Mouse (Mus musculus) spleen, adult 2 months (tissue): ENCODE data around the gene Lef1. TPM values are rescaled to one million over a fixed set of nuclear protein-coding genes. Genes with fewer than 3 reads are reported as not detected.

Experiments used
- DNase-seq, 2 experiments: peaks; one replicate each; pipeline versions ENCODE4 v3.0.0 to v3.0.0-alpha.2; 2012 to 2021; ENCODE audit warnings: low spot score in 2 of 2, low read depth in 1 of 2
- H3K27ac ChIP-seq: fragments of 200-500 bp; 2 replicates; pipeline ENCODE4 v1.5.1; 2012; ENCODE audit warnings: low read length, inconsistent platforms; ENCODE audit not compliant: insufficient read depth
- H3K27me3 ChIP-seq: fragments of 200-500 bp; 2 replicates; pipeline ENCODE4 v1.6.1; 2012; ENCODE audit warnings: mild to moderate bottlenecking, moderate library complexity, low read length, inconsistent platforms; ENCODE audit not compliant: control insufficient read depth, insufficient read depth
- H3K36me3 ChIP-seq: fragments of 200-500 bp; 2 replicates; pipeline ENCODE4 v1.6.1; 2012; ENCODE audit warnings: mild to moderate bottlenecking, low read length, inconsistent platforms; ENCODE audit not compliant: control insufficient read depth, insufficient read depth
- H3K4me1 ChIP-seq: fragments of 200-500 bp; 2 replicates; pipeline ENCODE4 v1.6.1; 2011; ENCODE audit warnings: inconsistent platforms; ENCODE audit not compliant: control insufficient read depth, insufficient read depth, insufficient read length
- H3K4me3 ChIP-seq: fragments of 200-500 bp; 2 replicates; pipeline ENCODE4 v1.5.1; 2011; ENCODE audit warnings: mild to moderate bottlenecking, inconsistent platforms; ENCODE audit not compliant: insufficient read depth, insufficient read length; ENCODE audit errors: extremely low read depth
- CTCF ChIP-seq: fragments of 200-500 bp; IDR thresholded peaks from 2 replicates; pipeline ENCODE4 v1.5.1; 2011; ENCODE audit warnings: mild to moderate bottlenecking, inconsistent platforms; ENCODE audit not compliant: insufficient read depth, insufficient read length, insufficient replicate concordance; ENCODE audit errors: extremely low read depth
- POLR2A ChIP-seq: fragments of 200-500 bp; IDR thresholded peaks from 2 replicates; pipeline ENCODE4 v1.6.1; 2011; ENCODE audit warnings: low read depth, low read length, inconsistent platforms
- WGBS: fragments of 180-500 bp; shearing (Covaris S2); methylation state at CpG from one replicate; pipeline ENCODE4 v1.1.7; 2018; 5-methylcytosine and 5-hydroxymethylcytosine counted together
- polyA plus RNA-seq: library from polyadenylated mRNA; depleted of rRNA; stranded (reverse); fragments of >200 nt; gene quantifications from 2 replicates; pipeline ENCODE4 v1.2.3, GENCODE M21; 2012

Gene Lef1
- polyA plus RNA-seq, 1 experiment, result 50.9 TPM

DNA sequence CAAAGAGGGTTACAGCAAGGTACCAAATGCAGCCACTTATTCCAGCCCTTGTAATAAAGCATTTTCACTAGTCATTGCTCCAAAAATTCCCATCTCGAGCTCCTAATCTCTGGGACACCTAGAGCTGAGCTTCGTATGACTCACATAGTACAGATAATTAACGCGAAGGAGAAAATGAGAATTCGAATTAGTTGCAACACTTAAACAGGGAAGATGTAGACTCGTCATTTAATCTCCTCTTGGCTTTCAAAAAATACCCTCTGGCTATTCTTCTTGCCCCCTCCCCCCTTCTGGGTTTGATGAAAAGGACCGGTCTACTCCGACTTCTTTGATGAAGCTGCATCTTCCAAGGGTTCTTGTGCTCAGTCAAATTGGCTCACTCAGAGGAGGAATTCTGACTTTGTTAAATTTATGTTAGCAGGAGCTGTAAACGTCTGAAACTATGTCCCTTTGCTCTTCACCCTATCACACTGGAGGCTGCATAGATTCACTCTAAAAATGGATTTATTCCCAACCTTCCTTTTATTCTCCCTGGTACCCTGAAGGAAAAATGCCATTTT lies 2.1 kb upstream of the Lef1 start:
- Histone ChIP-seq H3K36me3 (no peaks in the 10 kb centered on the region), H3K4me1 (peaks cover 27% of the 10 kb centered on the region; the same call in 1 of the 2 replicates), H3K27ac (no peak overlapping the region), H3K4me3 (no peak overlapping the region), H3K27me3 (peaks cover 38% of the 10 kb centered on the region)
- 5% methylated on average over 9 of the region's 9 CpGs for whole genome bisulfite sequencing
- no peak for TF ChIP-seq POLR2A
- no peak for TF ChIP-seq CTCF
- no peak for DNase-seq

DNA sequence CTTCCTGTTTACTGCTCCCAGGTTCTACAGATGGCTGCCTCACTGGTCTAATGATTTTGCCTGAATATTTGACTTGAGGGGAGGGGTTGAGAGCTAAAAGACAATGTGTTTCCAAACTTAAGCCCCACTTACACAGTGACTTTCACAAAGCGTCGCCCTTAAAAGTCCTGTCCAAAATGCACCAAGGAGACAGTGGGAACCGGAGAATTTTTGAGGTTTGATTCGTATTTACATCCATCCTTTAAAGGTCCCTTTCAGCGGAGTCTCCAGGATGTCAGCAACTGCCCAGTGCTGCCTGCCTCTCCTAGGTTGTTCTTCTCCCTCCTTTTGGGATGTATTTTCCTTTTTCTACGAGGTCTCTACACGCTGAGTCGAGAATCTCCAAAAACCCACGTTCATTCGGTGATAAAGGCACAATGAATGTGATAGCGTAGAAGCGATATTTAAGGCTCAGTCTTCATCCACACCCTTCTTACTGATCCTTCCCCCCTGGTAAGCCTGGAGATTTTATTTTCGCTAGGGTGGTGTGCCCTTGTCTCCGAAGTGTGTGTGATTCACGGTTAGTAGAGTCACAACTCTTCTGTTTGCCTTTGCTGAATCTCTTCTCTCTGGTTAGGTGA lies 1.1 kb upstream of the Lef1 start:
- DNase-seq, result no peak
- peaks cover 27% of the 10 kb centered on the region; the same call in 1 of the 2 replicates for H3K4me1 ChIP-seq
- H3K36me3 ChIP-seq, result no peaks in the 10 kb centered on the region
- H3K4me3 ChIP-seq, result peak overlapping the region; percentile 9; the same call in 1 of the 2 replicates
- no peak overlapping the region for H3K27ac ChIP-seq
- H3K27me3 ChIP-seq, result peaks cover 38% of the 10 kb centered on the region
- TF ChIP-seq POLR2A (no peak), CTCF (no peak)
- WGBS, result 4% methylated on average over 15 of the region's 15 CpGs

DNA sequence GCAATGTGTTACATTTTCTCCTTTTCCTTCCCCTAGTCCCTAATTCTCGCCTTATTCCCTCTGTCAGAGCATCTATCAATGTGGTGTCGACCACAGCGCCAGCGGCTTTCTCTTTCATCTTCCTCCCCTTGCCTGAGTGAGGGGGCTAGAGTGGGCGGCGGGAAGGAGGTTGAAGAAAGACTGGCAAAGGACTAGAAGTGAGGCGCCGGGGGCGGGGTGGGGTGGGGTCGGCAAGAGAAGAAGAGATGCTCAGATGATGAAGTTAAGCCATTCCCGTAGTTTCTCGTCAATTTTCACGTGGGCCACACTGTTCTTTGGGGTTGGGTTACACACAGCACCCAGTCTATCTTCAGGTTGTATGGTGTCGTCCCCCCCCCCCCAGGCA lies 593 bp upstream of the Lef1 start:
- no peak for DNase-seq
- Histone ChIP-seq H3K36me3 (no peaks in the 10 kb centered on the region), H3K4me3 (peak overlapping the region; percentile 72; the same call in 1 of the 2 replicates), H3K4me1 (peaks cover 27% of the 10 kb centered on the region; the same call in 1 of the 2 replicates), H3K27ac (no peak overlapping the region), H3K27me3 (peaks cover 38% of the 10 kb centered on the region)
- 1% methylated on average over 14 of the region's 14 CpGs for WGBS
- TF ChIP-seq CTCF, result no peak
- no peak for TF ChIP-seq POLR2A

DNA sequence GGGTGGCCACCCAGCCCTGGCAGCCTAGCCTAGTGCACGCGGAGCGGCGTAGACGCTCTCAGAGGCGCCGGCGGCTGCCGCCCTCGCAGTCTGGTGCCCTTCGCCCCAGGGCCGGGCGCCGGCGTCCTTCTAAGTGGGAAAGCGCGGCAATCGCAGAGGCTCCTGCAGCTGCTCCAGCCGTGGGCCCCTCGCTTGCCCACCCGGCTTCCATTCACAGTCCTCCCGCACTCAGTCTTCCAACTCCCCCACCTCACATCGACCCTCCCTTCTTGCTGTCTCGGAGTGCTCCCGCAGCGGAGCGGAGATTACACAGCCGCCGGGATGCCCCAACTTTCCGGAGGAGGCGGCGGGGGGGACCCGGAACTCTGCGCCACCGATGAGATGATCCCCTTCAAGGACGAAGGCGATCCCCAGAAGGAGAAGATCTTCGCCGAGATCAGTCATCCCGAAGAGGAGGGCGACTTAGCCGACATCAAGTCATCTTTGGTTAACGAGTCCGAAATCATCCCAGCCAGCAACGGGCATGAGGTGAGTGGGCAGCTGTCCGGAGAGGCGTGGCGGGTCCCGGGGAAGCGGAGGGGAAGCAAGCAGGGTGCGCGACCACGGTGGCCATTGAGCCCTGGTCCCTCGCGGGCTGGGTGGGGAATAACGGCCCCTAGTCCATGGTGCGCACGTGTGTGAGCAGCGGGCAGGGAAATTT lies 1.0 kb downstream of the Lef1 start:
- no peak for TF ChIP-seq POLR2A
- H3K27ac ChIP-seq, result peak overlapping the region; percentile 75

DNA sequence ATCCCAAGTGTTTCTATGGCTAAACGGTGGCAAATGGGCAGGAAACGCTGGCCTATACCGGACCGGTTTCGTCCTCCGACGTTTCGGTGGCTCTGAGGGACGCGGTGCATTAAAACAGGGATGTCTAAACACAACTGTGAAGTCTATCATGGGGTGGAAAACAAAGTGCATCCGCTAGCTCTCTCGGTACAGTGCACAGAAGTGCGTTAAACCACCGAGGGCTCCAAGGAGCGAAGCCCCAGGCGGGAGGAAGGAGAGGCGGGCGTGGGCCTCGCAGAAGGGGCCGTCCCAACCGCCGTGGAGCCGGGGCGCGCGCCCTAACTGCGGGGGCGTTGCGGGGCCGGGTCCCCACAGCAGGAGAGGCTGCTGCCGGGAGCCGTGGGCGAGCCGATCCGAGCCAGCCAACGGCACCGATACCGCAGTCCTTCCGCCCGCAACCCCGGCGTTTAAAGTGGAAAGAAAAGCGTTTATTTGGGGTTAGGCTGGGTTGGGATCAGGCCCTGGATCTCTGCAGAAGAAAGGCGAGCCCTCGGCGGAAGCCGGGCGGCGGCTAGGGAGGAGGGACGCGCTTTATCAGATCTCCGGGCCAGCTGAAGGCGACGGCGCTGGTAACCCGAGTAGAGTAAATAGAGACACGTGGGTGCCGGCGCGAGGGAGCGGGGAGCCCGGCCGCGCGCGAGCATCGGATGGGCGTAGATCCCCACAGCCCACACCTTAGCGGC lies 1.7 kb downstream of the Lef1 start:
- Histone ChIP-seq H3K4me1 (peaks cover 13% of the 10 kb centered on the region; the same call in 1 of the 2 replicates), H3K4me3 (peak overlapping the region; percentile 72), H3K27ac (peak overlapping the region; percentile 75), H3K36me3 (0 out of 2 replicates have a peak, but pooled peaks cover 1% of the 10 kb centered on the region), H3K27me3 (peaks cover 29% of the 10 kb centered on the region)
- no peak for TF ChIP-seq CTCF
- TF ChIP-seq POLR2A, result no peak; the same call in 1 of the 2 replicates
- under 1% methylated on average over 69 of the region's 69 CpGs for WGBS
- peak in 1 of 2 experiments; percentile 61 for DNase-seq

More for the DNA sequence above, 1.0 kb downstream of the Lef1 start:
- peak in 1 of 2 experiments; percentile 31 for DNase-seq
- Histone ChIP-seq H3K4me3 (peak overlapping the region; percentile 72), H3K36me3 (0 out of 2 replicates have a peak, but pooled peaks cover 1% of the 10 kb centered on the region), H3K27me3 (peaks cover 33% of the 10 kb centered on the region), H3K4me1 (peaks cover 20% of the 10 kb centered on the region; the same call in 1 of the 2 replicates)
- WGBS, result under 1% methylated on average over 59 of the region's 59 CpGs

DNA sequence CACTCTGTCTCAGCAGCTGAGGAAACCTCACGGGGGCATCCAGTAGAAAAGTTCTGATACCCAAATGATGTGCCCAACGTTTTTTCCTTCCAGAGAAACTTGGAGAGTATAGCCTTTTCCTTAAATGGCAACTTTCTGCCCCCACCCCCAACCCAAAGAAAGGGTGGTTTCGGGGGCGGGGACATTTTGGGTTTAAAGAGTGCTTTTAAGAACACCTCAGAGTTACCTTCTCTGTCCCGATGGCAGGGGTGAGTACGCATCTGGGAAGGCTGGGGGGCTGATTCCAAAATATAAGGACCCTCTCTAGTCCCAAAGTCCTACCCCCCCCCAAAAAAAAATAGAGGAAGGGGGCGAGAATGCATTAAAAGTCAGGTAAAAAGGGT lies 2.3 kb downstream of the Lef1 start:
- peak in 1 of 2 experiments; percentile 24 for DNase-seq
- WGBS, result 1% methylated on average over 7 of the region's 7 CpGs
- peaks cover 11% of the 10 kb centered on the region for H3K4me1 ChIP-seq
- H3K27me3 ChIP-seq, result peaks cover 24% of the 10 kb centered on the region
- TF ChIP-seq POLR2A (no peak), CTCF (no peak)
- peak overlapping the region; percentile 72 for H3K4me3 ChIP-seq
- H3K27ac ChIP-seq, result peak overlapping the region; percentile 75
- H3K36me3 ChIP-seq, result 0 out of 2 replicates have a peak, but pooled peaks cover 1% of the 10 kb centered on the region
